In genomic region chr6:128804823-128805640, GRCm38 (mm10) we compare ENCODE assay signal across 9 mouse cellular contexts. TPM values are rescaled to one million over a fixed set of nuclear protein-coding genes. Genes with fewer than 3 reads are reported as not detected.
DNase-seq lines count a peak whose midpoint lies in the region; ATAC-seq and TF ChIP-seq lines count a peak whose summit lies in the region.
"Not testable (repeated sequence)": the region's sequence is repeated elsewhere in the genome, so short reads cannot be mapped to it uniquely, and the experiment has no call there.
"Had no signal": no experiment of that assay in that cellular context is flagged by ENCODE, and none has a peak within 500 bp of the region (broad histone marks: within the 10 kb centered on the region; RNA-seq: fewer than 3 reads in every experiment).

No protein-coding gene starts in this region.

- not testable (repeated sequence) for H3K79me2 ChIP-seq in liver, adult 2 months (ENCODE audit: control insufficient read depth, insufficient read depth, low read length)

- H3K9ac ChIP-seq in liver, adult 2 months (ENCODE audit: low read depth, low read length): not testable (repeated sequence)

- ATAC-seq in monocyte, adult 5-6 weeks (replicated peaks; ENCODE audit: insufficient number of reproducible peaks, low FRiP score, low TSS enrichment, poor library complexity, severe bottlenecking): peak; percentile 58

- not testable (repeated sequence) for H3K36me3 ChIP-seq in liver, adult 2 months (ENCODE audit: control insufficient read depth, insufficient read depth, low read length)

- 61% methylated on average over 7 of the region's 7 CpGs for WGBS in liver, adult 2 months

- TF ChIP-seq POLR2A in liver, adult 2 months (IDR thresholded peaks at IDR 0.05; ENCODE audit: extremely low read depth, insufficient read depth, low read length): not testable (repeated sequence)

- H3K4me3 ChIP-seq in liver, adult 2 months (ENCODE audit: insufficient read depth, low read depth, low read length): not testable (repeated sequence)

- not testable (repeated sequence) for H3K27ac ChIP-seq in liver, adult 2 months (replicated peaks; ENCODE audit: insufficient read depth, low read depth, low read length)

- not testable (repeated sequence) for H3K4me1 ChIP-seq in liver, adult 2 months (ENCODE audit: control insufficient read depth, insufficient read depth, low read length)

- H3K27me3 ChIP-seq in liver, adult 2 months (ENCODE audit: control insufficient read depth, insufficient read depth, low read length): not testable (repeated sequence)

- peak; percentile 67 for DNase-seq in 3T3-L1 (ENCODE audit: low read depth, low spot score)
- DNase-seq in adrenal gland, adult 8-10 months: peak; percentile 25
- DNase-seq in embryo, embryonic 9.5 days (ENCODE audit: extremely low spot score): peak; percentile 56
- peak; percentile 70 to 71 for DNase-seq in heart, adult 18-20 months
- DNase-seq in kidney, adult 11 months: peak; percentile 50
- DNase-seq in liver, adult 2 months (ENCODE audit: extremely low read depth, low read depth, low spot score): peak; percentile 58
- DNase-seq in spleen, postnatal 36 days (ENCODE audit: low spot score in 2 of 2): peak; percentile 64 to 67

- peak; percentile 59 for TF ChIP-seq CTCF in liver, adult 2 months (IDR thresholded peaks at IDR 0.05; ENCODE audit: low read depth, low read length)

RNA-seq across cellular contexts. Expression of gene Klrb1c, which starts 16.0 kb away (rescaled TPM):
- total RNA-seq in adrenal gland, adult 8-10 months (2022): 1 to 10 TPM in 1 of 4 experiments, under 1 TPM in 3; 0.22 to 1.0 (median 0.56) TPM
- total RNA-seq in heart, adult 18-20 months (2021): not detected
- total RNA-seq in liver, adult 2 months (2014; rRNA removed): 0.74 and 1.1 TPM in 2 replicates
- polyA plus RNA-seq in liver, adult 2 months (2012; rRNA removed): 0.13 and 0.17 TPM in 2 replicates
- total RNA-seq in monocyte, adult 5-6 weeks (2017): 160 to 719 TPM (median 207 TPM) in 3 replicates
- polyA plus RNA-seq: erythroblast, embryonic 14.5 days had no signal

RNA-seq across cellular contexts. Expression of gene Gm44511, which starts 21.1 kb away (rescaled TPM):
- under 1 TPM in 1 of 4 experiments, not detected in 3; 0.54 TPM for total RNA-seq in adrenal gland, adult 8-10 months (2022)
- total RNA-seq in heart, adult 18-20 months (2021): not detected
- 0.37 TPM in 1 of 2 replicates, not detected in the other for total RNA-seq in liver, adult 2 months (2014; rRNA removed)
- polyA plus RNA-seq in liver, adult 2 months (2012; rRNA removed): not detected in 2 replicates
- total RNA-seq in monocyte, adult 5-6 weeks (2017): 0.57 TPM in 1 of 3 replicates, not detected in the others
- polyA plus RNA-seq: erythroblast, embryonic 14.5 days had no signal

RNA-seq across cellular contexts. Expression of gene Klrb1b, which starts 21.1 kb away (rescaled TPM):
- total RNA-seq in adrenal gland, adult 8-10 months (2022): under 1 TPM in 2 of 4 experiments, not detected in 2; 0.17 to 0.31 TPM
- total RNA-seq in heart, adult 18-20 months (2021): under 1 TPM; 0.21 to 0.45 TPM
- total RNA-seq in liver, adult 2 months (2014; rRNA removed): 0.07 and 0.09 TPM in 2 replicates
- not detected in 2 replicates for polyA plus RNA-seq in liver, adult 2 months (2012; rRNA removed)
- total RNA-seq in monocyte, adult 5-6 weeks (2017): 99.8 to 219 TPM (median 100 TPM) in 3 replicates

Comparison
In these comparisons a context has a peak if more than half of its experiments do, and no peak if none do; other contexts are left out.
1. RNA of gene Klrb1c, which starts 16.0 kb away (total RNA-seq): 160 to 719 TPM in monocyte, adult 5-6 weeks; 0.74 to 1.1 TPM in liver, adult 2 months, 0.22 to 1.0 TPM in adrenal gland, adult 8-10 months and not detected in heart, adult 18-20 months; every median in the first group is over 10 times any median in the second.
2. RNA of gene Klrb1b, which starts 21.1 kb away (total RNA-seq): 99.8 to 219 TPM in monocyte, adult 5-6 weeks; 0.21 to 0.45 TPM in heart, adult 18-20 months, 0.17 to 0.31 TPM in adrenal gland, adult 8-10 months and 0.07 to 0.09 TPM in liver, adult 2 months; every median in the first group is over 10 times any median in the second.
3. Peak in every context shown above with its lines, with median percentiles within 50 percentile points of each other: DNase-seq.